Mouse (Mus musculus): ENCODE data around the gene Kcnh8. TPM values are rescaled to one million over a fixed set of nuclear protein-coding genes. Genes with fewer than 3 reads are reported as not detected.

Kcnh8 gene
- polyA plus RNA-seq, 1 experiment from 2014 or later, result 4.2 TPM

- Histone ChIP-seq H3K4me2 (no peak overlapping the region), H3K36me3 (no peaks in the 10 kb centered on the region), H3K27ac (replicated peaks) (no peak overlapping the region), H3K27me3 (replicated peaks) (no peaks in the 10 kb centered on the region), H3K4me1 (no peaks in the 10 kb centered on the region), H3K9ac (replicated peaks) (no peak overlapping the region), H3K4me3 (replicated peaks) (no peak overlapping the region), H3K9me3 (replicated peaks) (no peaks in the 10 kb centered on the region)
- WGBS, result 57% methylated on average over 1 of the region's 1 CpGs
- no peak for ATAC-seq (ENCODE audit: low FRiP score)
These were observed 276.5 kb downstream of the Kcnh8 start for GRCm38 (mm10) chr17:52878964-52879363.

- H3K27ac ChIP-seq (replicated peaks), result no peak overlapping the region
- no peaks in the 10 kb centered on the region for H3K4me1 ChIP-seq
- no peak overlapping the region for H3K4me3 ChIP-seq (replicated peaks)
- H3K4me2 ChIP-seq, result no peak overlapping the region
- ATAC-seq (ENCODE audit: low FRiP score), result no peak
- no peaks in the 10 kb centered on the region for H3K27me3 ChIP-seq (replicated peaks)
- H3K9me3 ChIP-seq (replicated peaks), result no peaks in the 10 kb centered on the region
- no peak overlapping the region for H3K9ac ChIP-seq (replicated peaks)
- WGBS, result 68% methylated on average over 2 of the region's 2 CpGs
- no peaks in the 10 kb centered on the region for H3K36me3 ChIP-seq
These were observed 277.5 kb downstream of the Kcnh8 start for GRCm38 (mm10) chr17:52880051-52880450.

DNA sequence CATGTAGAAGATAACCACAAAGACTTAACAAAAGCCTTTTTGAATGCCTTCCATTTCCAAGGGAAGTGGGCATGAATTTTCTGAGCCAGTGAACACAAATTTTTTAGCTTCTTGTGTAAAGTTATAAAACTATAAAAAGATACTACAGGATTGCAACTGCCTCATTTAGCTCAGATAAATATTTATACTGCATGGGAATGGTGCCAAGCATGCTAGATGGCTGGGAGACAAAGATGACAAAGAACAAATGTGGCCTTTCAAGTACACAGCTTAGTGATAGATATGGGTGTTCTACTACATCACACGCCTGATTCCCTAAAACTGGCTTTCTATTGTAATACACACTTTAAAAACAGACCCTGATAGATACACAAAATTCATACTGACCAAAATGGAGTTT, 282.7 kb downstream of the Kcnh8 start:
- Histone ChIP-seq H3K36me3 (no peaks in the 10 kb centered on the region), H3K27ac (replicated peaks) (no peak overlapping the region), H3K4me2 (no peak overlapping the region), H3K4me3 (replicated peaks) (no peak overlapping the region), H3K9ac (replicated peaks) (no peak overlapping the region), H3K4me1 (no peaks in the 10 kb centered on the region), H3K9me3 (replicated peaks) (no peaks in the 10 kb centered on the region), H3K27me3 (replicated peaks) (no peaks in the 10 kb centered on the region)
- ATAC-seq (ENCODE audit: low FRiP score), result no peak
- 74% methylated on average over 1 of the region's 1 CpGs for WGBS

DNA sequence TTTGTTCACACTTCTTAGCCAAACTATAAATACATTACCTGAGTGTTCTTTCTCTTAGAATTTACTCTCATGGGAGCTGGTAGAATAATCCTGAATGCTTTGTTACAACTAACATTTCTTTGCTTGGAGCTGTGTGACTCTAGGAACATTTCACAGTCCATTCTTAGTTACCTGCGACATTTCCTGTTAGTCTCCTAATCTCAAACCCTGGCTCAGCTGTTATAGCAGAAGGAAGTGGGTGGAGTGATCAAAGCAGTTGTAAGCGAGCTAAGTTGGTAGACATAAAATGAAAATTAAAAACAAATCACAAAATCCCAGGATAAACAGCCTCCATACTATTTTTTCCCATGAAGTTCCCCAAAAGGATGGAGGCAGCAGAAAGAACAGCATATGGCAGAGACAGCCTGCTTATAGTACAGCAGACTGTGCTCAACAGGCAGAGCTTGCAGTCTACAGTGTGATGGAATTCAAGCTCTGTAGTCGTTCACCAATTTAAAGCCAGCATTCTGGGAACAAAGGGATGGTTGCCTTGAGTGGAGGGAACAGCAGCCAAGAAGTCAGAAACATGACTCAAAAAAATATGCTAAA, 318.1 kb downstream of the Kcnh8 start:
- Histone ChIP-seq H3K36me3 (no peaks in the 10 kb centered on the region), H3K4me2 (no peak overlapping the region), H3K9ac (replicated peaks) (no peak overlapping the region), H3K4me3 (replicated peaks) (no peak overlapping the region), H3K4me1 (no peaks in the 10 kb centered on the region), H3K27ac (replicated peaks) (no peak overlapping the region), H3K9me3 (replicated peaks) (no peaks in the 10 kb centered on the region), H3K27me3 (replicated peaks) (no peaks in the 10 kb centered on the region)
- no peak for ATAC-seq (ENCODE audit: low FRiP score)
- 73% methylated on average over 3 of the region's 3 CpGs for WGBS

DNA sequence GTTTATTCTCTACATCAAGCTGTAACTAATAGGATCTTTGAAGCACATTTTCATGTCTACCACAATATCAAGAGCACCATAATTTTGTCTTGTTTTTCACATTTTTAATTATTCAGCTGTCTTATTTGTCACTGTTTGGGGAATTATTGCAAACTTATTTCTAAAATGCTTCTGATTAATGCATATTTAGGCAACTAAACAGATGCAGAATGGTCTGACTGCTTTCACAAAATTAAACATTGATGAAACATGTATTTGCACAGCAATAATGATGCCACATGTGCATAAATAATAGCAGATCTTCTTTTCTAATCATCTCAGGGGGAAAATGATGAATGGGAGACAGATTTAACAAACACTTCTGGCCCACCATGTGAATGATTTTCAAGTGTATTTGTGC, 341.5 kb downstream of the Kcnh8 start:
- ATAC-seq (ENCODE audit: low FRiP score), result no peak
- Histone ChIP-seq H3K9me3 (replicated peaks) (no peaks in the 10 kb centered on the region), H3K4me1 (no peaks in the 10 kb centered on the region), H3K4me2 (no peak overlapping the region), H3K9ac (replicated peaks) (no peak overlapping the region), H3K27me3 (replicated peaks) (no peaks in the 10 kb centered on the region), H3K27ac (replicated peaks) (no peak overlapping the region), H3K36me3 (no peaks in the 10 kb centered on the region), H3K4me3 (replicated peaks) (no peak overlapping the region)

DNA sequence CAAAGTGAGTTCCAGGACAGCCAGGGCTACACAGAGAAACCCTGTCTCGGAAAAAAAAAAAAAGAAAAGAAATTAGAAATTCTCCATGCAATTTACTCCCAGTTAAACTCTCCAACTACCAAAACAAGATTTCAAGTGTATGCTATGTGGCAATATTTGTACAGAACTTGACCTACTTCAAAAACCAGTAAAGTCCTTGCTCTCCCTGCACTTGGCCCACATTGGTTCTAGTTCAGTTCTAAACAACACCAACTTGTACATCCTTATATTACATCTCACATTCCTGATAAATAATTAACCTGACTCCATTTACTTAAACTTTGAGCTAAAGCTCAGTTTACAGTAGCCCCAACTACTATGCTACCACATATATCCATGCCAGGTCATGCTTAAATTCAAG, 370.2 kb downstream of the Kcnh8 start:
- H3K27me3 ChIP-seq (replicated peaks), result no peaks in the 10 kb centered on the region
- no peak overlapping the region for H3K4me3 ChIP-seq (replicated peaks)
- no peaks in the 10 kb centered on the region for H3K9me3 ChIP-seq (replicated peaks)
- no peaks in the 10 kb centered on the region for H3K4me1 ChIP-seq
- 78% methylated on average over 1 of the region's 1 CpGs for WGBS
- H3K9ac ChIP-seq (replicated peaks), result no peak overlapping the region
- H3K27ac ChIP-seq (replicated peaks), result no peak overlapping the region
- H3K4me2 ChIP-seq, result no peak overlapping the region
- ATAC-seq (ENCODE audit: low FRiP score), result no peak
- H3K36me3 ChIP-seq, result no peaks in the 10 kb centered on the region

DNA sequence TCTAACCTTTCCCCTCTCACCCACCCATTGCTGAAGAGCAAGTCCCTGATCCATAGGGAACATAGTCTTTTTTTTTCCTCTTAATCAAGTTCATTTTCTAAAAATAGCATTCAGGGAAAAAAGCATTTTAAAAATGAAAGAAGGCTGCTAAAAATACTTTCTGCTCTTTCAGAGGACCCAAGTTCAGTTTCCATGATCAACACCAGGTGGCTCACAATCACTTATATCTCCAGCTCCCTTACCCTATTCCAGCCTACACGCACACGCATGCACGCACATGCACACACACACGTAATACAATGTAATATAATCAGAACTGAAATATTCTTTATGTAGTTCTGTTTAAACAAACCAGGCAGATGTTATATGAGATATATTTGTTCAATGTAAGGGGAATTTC, 378.4 kb downstream of the Kcnh8 start:
- H3K9me3 ChIP-seq (replicated peaks), result no peaks in the 10 kb centered on the region
- H3K36me3 ChIP-seq, result no peaks in the 10 kb centered on the region
- H3K4me2 ChIP-seq, result no peak overlapping the region
- no peak overlapping the region for H3K4me3 ChIP-seq (replicated peaks)
- H3K9ac ChIP-seq (replicated peaks), result no peak overlapping the region
- no peaks in the 10 kb centered on the region for H3K4me1 ChIP-seq
- WGBS, result 89% methylated on average over 4 of the region's 4 CpGs
- H3K27me3 ChIP-seq (replicated peaks), result no peaks in the 10 kb centered on the region
- no peak overlapping the region for H3K27ac ChIP-seq (replicated peaks)
- ATAC-seq (ENCODE audit: low FRiP score), result no peak

Measured in neural tube, embryonic 15.5 days (tissue).